Mouse (Mus musculus) CH12.LX (cell line): ENCODE data around the gene Sf3b6. TPM values are rescaled to one million over a fixed set of nuclear protein-coding genes. Genes with fewer than 3 reads are reported as not detected.

ENCODE experiments used
- DNase-seq: peaks from one replicate; pipeline ENCODE4 v3.0.0-alpha.2; 2013; ENCODE audit errors: extremely low read depth
- H3K27ac ChIP-seq: 2 replicates; pipeline ENCODE4 v1.5.1; 2012; ENCODE audit warnings: low read depth, mild to moderate bottlenecking, control low read depth, moderate library complexity; ENCODE audit not compliant: insufficient read depth
- H3K27me3 ChIP-seq: replicated peaks from 2 replicates; pipeline ENCODE3; 2012; ENCODE audit warnings: inconsistent platforms
- H3K36me3 ChIP-seq, 2 experiments: replicated peaks in 1 of 2; 2 replicates each; pipeline versions ENCODE3 to v1.6.1; 2012; ENCODE audit warnings: inconsistent platforms in 1 of 2, low read length in 1 of 2, mild to moderate bottlenecking in 1 of 2, mixed read lengths in 1 of 2, moderate library complexity in 1 of 2; ENCODE audit not compliant: control insufficient read depth in 1 of 2, insufficient read depth in 1 of 2
- H3K4me1 ChIP-seq, 2 experiments: 2 replicates each; pipeline ENCODE4 v1.6.1; 2012; ENCODE audit warnings: inconsistent platforms in 1 of 2, moderate library complexity in 1 of 2; ENCODE audit not compliant: insufficient read depth in 2 of 2, control insufficient read depth in 1 of 2
- H3K4me2 ChIP-seq: 2 replicates; pipeline ENCODE4 v1.6.1; 2012; ENCODE audit warnings: low read depth, mild to moderate bottlenecking, control low read depth; ENCODE audit not compliant: poor library complexity, insufficient read depth, severe bottlenecking
- H3K4me3 ChIP-seq, 3 experiments: fragments of 150-350 bp in 1 of 3; sonication (generic) in 1 of 3; replicated peaks in 1 of 3; 2 replicates each; pipeline versions ENCODE3 to v1.5.1; 2011 to 2012; ENCODE audit warnings: low read depth in 2 of 3, low read length in 2 of 3, mild to moderate bottlenecking in 2 of 3, moderate library complexity in 2 of 3, control low read depth in 1 of 3, improper control_type of control experiment in 1 of 3, inconsistent platforms in 1 of 3, mixed read lengths in 1 of 3; ENCODE audit not compliant: poor library complexity in 1 of 3
- H3K79me2 ChIP-seq: replicated peaks from 2 replicates; pipeline ENCODE4 v1.6.1; 2012; ENCODE audit warnings: mild to moderate bottlenecking, moderate library complexity; ENCODE audit not compliant: control insufficient read depth, poor library complexity, insufficient read depth, severe bottlenecking; ENCODE audit errors: extremely low read depth
- H3K9ac ChIP-seq: 2 replicates; pipeline ENCODE4 v1.6.1; 2012; ENCODE audit warnings: low read depth, mild to moderate bottlenecking, control low read depth, moderate library complexity; ENCODE audit not compliant: insufficient read depth
- H3K9me3 ChIP-seq: replicated peaks from 2 replicates; pipeline ENCODE3; 2012; ENCODE audit warnings: low read length, inconsistent platforms, mixed read lengths
- BHLHE40 ChIP-seq: IDR thresholded peaks from 2 replicates; pipeline ENCODE4 v1.6.1; 2011; ENCODE audit warnings: mild to moderate bottlenecking, low read depth, low read length, improper control_type of control experiment
- CHD1 ChIP-seq: IDR thresholded peaks from 2 replicates; pipeline ENCODE4 v1.6.1; 2012; ENCODE audit warnings: low read depth, low read length, improper control_type of control experiment, inconsistent platforms
- CHD2 ChIP-seq: IDR thresholded peaks from 2 replicates; pipeline ENCODE4 v1.6.1; 2011; ENCODE audit warnings: low read length, improper control_type of control experiment
- CTCF ChIP-seq, 2 experiments: IDR thresholded peaks in 1 of 2; conservative IDR thresholded peaks in 1 of 2; 2 replicates each; pipeline ENCODE4 v1.5.1; 2011 to 2012; ENCODE audit warnings: low read depth in 2 of 2, low read length in 2 of 2, improper control_type of control experiment in 1 of 2, inconsistent platforms in 1 of 2, mild to moderate bottlenecking in 1 of 2, moderate library complexity in 1 of 2
- ELF1 ChIP-seq: IDR thresholded peaks from 2 replicates; pipeline ENCODE4 v1.6.1; 2014; ENCODE audit warnings: low read depth, mild to moderate bottlenecking, inconsistent platforms, low read length, improper control_type of control experiment
- EP300 ChIP-seq: IDR thresholded peaks from 2 replicates; pipeline ENCODE4 v1.6.1; 2011; ENCODE audit warnings: low read length, improper control_type of control experiment
- ETS1 ChIP-seq: conservative IDR thresholded peaks from 2 replicates; pipeline ENCODE4 v1.6.1; 2012; ENCODE audit warnings: low read depth, mild to moderate bottlenecking, inconsistent platforms, low read length, improper control_type of control experiment, moderate library complexity
- GABPA ChIP-seq: IDR thresholded peaks from 2 replicates; pipeline ENCODE4 v1.6.1; 2012; ENCODE audit warnings: low read depth, low read length, improper control_type of control experiment, inconsistent platforms; ENCODE audit not compliant: insufficient replicate concordance
- IRF4 ChIP-seq: IDR thresholded peaks from 2 replicates; pipeline ENCODE4 v1.6.1; 2014; ENCODE audit warnings: low read depth, mild to moderate bottlenecking, inconsistent platforms, low read length, improper control_type of control experiment
- JUND ChIP-seq: conservative IDR thresholded peaks from 2 replicates; pipeline ENCODE4 v1.6.1; 2011; ENCODE audit warnings: low read depth, low read length, improper control_type of control experiment
- MAFK ChIP-seq: IDR thresholded peaks from 2 replicates; pipeline ENCODE4 v1.6.1; 2011; ENCODE audit warnings: low read length, improper control_type of control experiment; ENCODE audit not compliant: insufficient replicate concordance
- MEF2A ChIP-seq: IDR thresholded peaks from 2 replicates; pipeline ENCODE4 v1.6.1; 2014; ENCODE audit warnings: low read depth, mild to moderate bottlenecking, inconsistent platforms, low read length, improper control_type of control experiment, borderline replicate concordance
- MYC ChIP-seq: IDR thresholded peaks from 2 replicates; pipeline ENCODE4 v1.6.1; 2011; ENCODE audit warnings: low read depth, mild to moderate bottlenecking, improper control_type of control experiment, low read length
- NELFE ChIP-seq: IDR thresholded peaks from 2 replicates; pipeline ENCODE4 v1.6.1; 2011; ENCODE audit warnings: low read depth, low read length, improper control_type of control experiment
- PAX5 ChIP-seq: IDR thresholded peaks from 2 replicates; pipeline ENCODE4 v1.6.1; 2012; ENCODE audit warnings: low read length, inconsistent platforms, mixed read lengths
- SIN3A ChIP-seq: IDR thresholded peaks from 2 replicates; pipeline ENCODE4 v1.6.1; 2012; ENCODE audit warnings: low read length, improper control_type of control experiment, inconsistent platforms
- SMC3 ChIP-seq: IDR thresholded peaks from 2 replicates; pipeline ENCODE4 v1.6.1; 2011; ENCODE audit warnings: low read depth, low read length, improper control_type of control experiment
- TBP ChIP-seq: conservative IDR thresholded peaks from 2 replicates; pipeline ENCODE4 v1.6.1; 2011; ENCODE audit warnings: low read depth, low read length, improper control_type of control experiment
- TCF12 ChIP-seq: IDR thresholded peaks from 2 replicates; pipeline ENCODE4 v1.6.1; 2014; ENCODE audit warnings: low read depth, mild to moderate bottlenecking, inconsistent platforms, low read length, improper control_type of control experiment
- UBTF ChIP-seq: IDR thresholded peaks from 2 replicates; pipeline ENCODE4 v1.6.1; 2012; ENCODE audit warnings: low read depth, mild to moderate bottlenecking, inconsistent platforms, low read length, improper control_type of control experiment, moderate library complexity
- USF1 ChIP-seq: IDR thresholded peaks from 2 replicates; pipeline ENCODE4 v1.6.1; 2014; ENCODE audit warnings: low read depth, mild to moderate bottlenecking, inconsistent platforms, low read length, improper control_type of control experiment
- USF2 ChIP-seq: conservative IDR thresholded peaks from 2 replicates; pipeline ENCODE4 v1.6.1; 2011; ENCODE audit warnings: low read depth, low read length, improper control_type of control experiment
- ZC3H11A ChIP-seq: IDR thresholded peaks from 2 replicates; pipeline ENCODE4 v1.6.1; 2012; ENCODE audit warnings: low read depth, mild to moderate bottlenecking, inconsistent platforms, low read length, improper control_type of control experiment
- ZMIZ1 ChIP-seq: IDR thresholded peaks from 2 replicates; pipeline ENCODE4 v1.6.1; 2012; ENCODE audit warnings: low read depth, mild to moderate bottlenecking, inconsistent platforms, low read length, improper control_type of control experiment
- ZNF384 ChIP-seq: IDR thresholded peaks from 2 replicates; pipeline ENCODE4 v1.6.1; 2012; ENCODE audit warnings: low read depth, low read length, improper control_type of control experiment, inconsistent platforms
- dilution Hi-C: fragments of 300-500 bp; cut with MboI; formaldehyde crosslinking; loops from 2 replicates; pipeline ENCODE4 v1.14.3; 2020; ENCODE audit warnings: low sequenced_read_pairs; ENCODE audit not compliant: extremely low pct_unique_long_range_greater_than_20kb, extremely low pct_ligation_motif_present
- in situ Hi-C: fragments of 300-500 bp; cut with MboI; formaldehyde crosslinking; loops from 3 replicates; pipeline ENCODE4 v1.14.3; 2019; ENCODE audit warnings: low sequenced_read_pairs, low pct_ligation_motif_present, low pct_unique_long_range_greater_than_20kb, mixed read lengths
- polyA plus RNA-seq: library from polyadenylated mRNA; unstranded; fragments of >175 nt; gene quantifications from 2 replicates; pipeline ENCODE4 v1.2.1, GENCODE M21; 2012; ENCODE audit warnings: low read depth; ENCODE audit not compliant: insufficient read length
- total RNA-seq, 2 experiments: library from RNA; depleted of rRNA; stranded (reverse); fragments of 300-350 nt in 1 of 2; fragments of >200 nt in 1 of 2; gene quantifications; 2 replicates each; pipeline ENCODE4 v1.2.3; 2012 to 2014

Sf3b6 gene
- total and polyA plus RNA-seq, 3 experiments = 109 to 346 (median 151) TPM

- DNase-seq = no peak
- Histone ChIP-seq H3K4me2 (no peak overlapping the region), H3K9me3 (no peaks in the 10 kb centered on the region), H3K9ac (no peak overlapping the region), H3K27ac (no peak overlapping the region), H3K36me3 (no peaks in the 10 kb centered on the region), H3K4me3 (no peak overlapping the region), H3K79me2 (no peaks in the 10 kb centered on the region), H3K4me1 (no peaks in the 10 kb centered on the region), H3K27me3 (peaks cover 2% of the 10 kb centered on the region)
- TF ChIP-seq TCF12 (no peak), MAFK (no peak), SIN3A (no peak), MYC (no peak), ZC3H11A (no peak), JUND (no peak), TBP (no peak), ZMIZ1 (no peak), BHLHE40 (no peak), CHD2 (no peak), ELF1 (no peak), NELFE (no peak), GABPA (no peak), UBTF (no peak), ZNF384 (no peak), CTCF (conservative IDR thresholded peaks at IDR 0.05 in 1 of 2, IDR thresholded peaks at IDR 0.05 in 1 of 2; ENCODE audit: low read depth in 2 of 2, low read length in 2 of 2) (no peak), CHD1 (no peak), PAX5 (no peak), SMC3 (no peak), MEF2A (no peak)
- dilution Hi-C loops = no loop called here
- in situ Hi-C loops = no loop called here
Observed at GRCm38 (mm10) chr12:4811036-4811435, 6.3 kb upstream of the Sf3b6 start.

GRCm38 (mm10) chr12:4811705-4812104, 5.6 kb upstream of the Sf3b6 start:
- TF ChIP-seq EP300 = no peak
- no peak for TF ChIP-seq USF2
- no peak for TF ChIP-seq PAX5
- no peak for TF ChIP-seq BHLHE40
- no peak for TF ChIP-seq UBTF
- no peak for TF ChIP-seq IRF4
- no peak for TF ChIP-seq ETS1
- TF ChIP-seq USF1 = no peak
- no peak for TF ChIP-seq ZMIZ1
- H3K36me3 ChIP-seq = no peaks in the 10 kb centered on the region
- H3K4me1 ChIP-seq = peaks cover 0 to 4% of the 10 kb centered on the region in 2 experiments; a peak in 1 of 4 replicates
- no peaks in the 10 kb centered on the region for H3K79me2 ChIP-seq
- H3K4me2 ChIP-seq = no peak overlapping the region
- no peak overlapping the region for H3K9ac ChIP-seq
- no peaks in the 10 kb centered on the region for H3K9me3 ChIP-seq
- peaks cover 2% of the 10 kb centered on the region for H3K27me3 ChIP-seq
- dilution Hi-C loops = no loop called here
- DNase-seq = no peak
- H3K4me3 ChIP-seq = no peak overlapping the region
- in situ Hi-C loops = no loop called here
- H3K27ac ChIP-seq = no peak overlapping the region
